Mouse (Mus musculus) liver, embryonic 12.5 days (tissue): ENCODE measurements around the gene Nim1k. TPM values are rescaled to one million over a fixed set of nuclear protein-coding genes. Genes with fewer than 3 reads are reported as not detected.
A peak's percentile ranks its signal among the peaks of the same experiment; 100 is the strongest.
"Not testable (repeated sequence)": the region's sequence is repeated elsewhere in the genome, so short reads cannot be mapped to it uniquely, and the experiment has no call there.

Source experiments
- ATAC-seq: fragments of 200-750 bp; cut with Nextera tagmentation; 2 replicates; pipeline ENCODE4 v1.8.0; 2017; ENCODE audit warnings: moderate number of reproducible peaks, mild to moderate bottlenecking, moderate library complexity
- H3K27ac ChIP-seq: fragments of 300-500 bp; sonication (generic); 2 replicates; pipeline ENCODE4 v1.5.1; 2016; ENCODE audit warnings: mild to moderate bottlenecking
- H3K27me3 ChIP-seq: fragments of 300-500 bp; sonication (generic); replicated peaks from 2 replicates; pipeline ENCODE4 v1.6.1; 2016; ENCODE audit warnings: mild to moderate bottlenecking, moderate library complexity
- H3K36me3 ChIP-seq: fragments of 300-500 bp; sonication (generic); 2 replicates; pipeline ENCODE4 v1.6.1; 2016; ENCODE audit warnings: mild to moderate bottlenecking, moderate library complexity
- H3K4me1 ChIP-seq: fragments of 300-500 bp; sonication (generic); 2 replicates; pipeline ENCODE4 v1.6.1; 2016
- H3K4me2 ChIP-seq: fragments of 300-500 bp; sonication (generic); 2 replicates; pipeline ENCODE4 v1.6.1; 2016; ENCODE audit warnings: mild to moderate bottlenecking, moderate library complexity
- H3K4me3 ChIP-seq: fragments of 300-500 bp; sonication (generic); 2 replicates; pipeline ENCODE4 v1.5.1; 2016; ENCODE audit warnings: mild to moderate bottlenecking, moderate library complexity
- H3K9ac ChIP-seq: fragments of 300-500 bp; sonication (generic); 2 replicates; pipeline ENCODE4 v1.6.1; 2016; ENCODE audit warnings: mild to moderate bottlenecking, moderate library complexity
- H3K9me3 ChIP-seq: fragments of 300-500 bp; sonication (generic); replicated peaks from 2 replicates; pipeline ENCODE4 v1.6.1; 2016; ENCODE audit warnings: mild to moderate bottlenecking, moderate library complexity
- WGBS: fragments of 180-500 bp; shearing (Covaris S2); methylation state at CpG from one replicate; pipeline ENCODE4 v1.1.7; 2016; ENCODE audit not compliant: insufficient replicate concordance; 5-methylcytosine and 5-hydroxymethylcytosine counted together
- polyA plus RNA-seq: library from polyadenylated mRNA; unstranded; fragments of >200 nt; fragmentation: Nextera tagmentation; extraction: Ambion mirVana; gene quantifications from 2 replicates; pipeline ENCODE4 v1.2.1, GENCODE M21; 2016

Gene Nim1k
- polyA plus RNA-seq, 1 experiment from 2014 or later, result 0.23 TPM

DNA sequence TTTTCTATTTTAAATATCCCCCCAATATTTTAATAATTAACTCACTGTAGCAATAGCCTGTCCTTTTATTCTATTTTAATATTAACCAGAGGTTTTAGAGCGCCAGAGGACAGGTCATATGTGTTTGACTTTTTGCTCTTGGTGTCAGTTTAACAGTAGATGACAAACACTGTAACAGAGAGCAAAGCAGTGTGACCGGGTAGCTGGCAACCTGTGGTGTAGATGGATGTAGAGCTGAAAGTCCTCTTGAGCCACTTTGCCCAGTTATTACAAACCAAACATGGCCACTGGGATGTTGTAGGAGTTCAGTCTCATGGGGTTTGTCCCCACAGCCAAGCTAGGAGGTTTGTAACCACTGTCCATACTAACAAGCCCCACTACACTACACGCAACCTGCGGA is 57.2 kb downstream of the Nim1k start:
- H3K4me1 ChIP-seq, result peaks cover 14% of the 10 kb centered on the region
- H3K27me3 ChIP-seq, result no peaks in the 10 kb centered on the region
- no peak overlapping the region for H3K4me2 ChIP-seq
- H3K9me3 ChIP-seq, result no peaks in the 10 kb centered on the region
- 84% methylated on average over 4 of the region's 4 CpGs for WGBS
- peaks cover 40% of the 10 kb centered on the region for H3K36me3 ChIP-seq
- H3K9ac ChIP-seq, result no peak overlapping the region
- no peak overlapping the region for H3K4me3 ChIP-seq
- ATAC-seq, result no peak
- no peak overlapping the region for H3K27ac ChIP-seq

- Histone ChIP-seq H3K9ac (no peak overlapping the region), H3K4me1 (peaks cover 26% of the 10 kb centered on the region), H3K4me2 (no peak overlapping the region), H3K27me3 (no peaks in the 10 kb centered on the region), H3K36me3 (peaks cover 23% of the 10 kb centered on the region), H3K9me3 (no peaks in the 10 kb centered on the region), H3K27ac (no peak overlapping the region), H3K4me3 (no peak overlapping the region)
- no peak for ATAC-seq
- WGBS, result 56% methylated on average over 1 of the region's 1 CpGs
Measured at GRCm38 (mm10) chr13:119696496-119696895, 59.2 kb downstream of the Nim1k start.

GRCm38 (mm10) chr13:119695676-119696075 is 60.0 kb downstream of the Nim1k start:
- Histone ChIP-seq H3K9me3 (no peaks in the 10 kb centered on the region), H3K4me1 (peaks cover 35% of the 10 kb centered on the region), H3K27ac (no peak overlapping the region), H3K27me3 (no peaks in the 10 kb centered on the region), H3K9ac (no peak overlapping the region), H3K4me2 (no peak overlapping the region), H3K36me3 (peaks cover 16% of the 10 kb centered on the region), H3K4me3 (no peak overlapping the region)
- 71% methylated on average over 4 of the region's 4 CpGs for WGBS
- ATAC-seq, result no peak

DNA sequence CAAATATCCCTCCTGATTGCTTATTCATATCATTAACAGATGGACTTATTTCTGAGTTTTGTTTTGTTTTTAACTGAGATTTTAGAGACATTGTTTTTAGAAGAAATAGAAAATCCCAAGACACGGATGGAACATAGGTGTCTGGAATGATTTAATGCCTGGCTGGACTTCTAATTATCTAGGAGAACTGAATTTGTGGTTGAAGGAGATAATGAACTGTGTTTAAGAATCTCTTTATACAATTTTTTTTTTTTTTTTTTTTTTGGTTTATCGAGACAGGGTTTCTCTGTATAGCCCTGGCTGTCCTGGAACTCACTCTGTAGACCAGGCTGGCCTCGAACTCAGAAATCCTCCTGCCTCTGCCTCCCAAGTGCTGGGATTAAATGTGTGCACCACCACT is 63.7 kb downstream of the Nim1k start:
- not testable (repeated sequence) for H3K27me3 ChIP-seq, H3K36me3 ChIP-seq, H3K27ac ChIP-seq, ATAC-seq, H3K9me3 ChIP-seq
- WGBS, result 75% methylated on average over 3 of the region's 3 CpGs
- peak overlapping the region; percentile 77 for H3K4me2 ChIP-seq
- peak overlapping the region; percentile 90; the same call in 1 of the 2 replicates for H3K9ac ChIP-seq
- H3K4me1 ChIP-seq, result peaks cover 40% of the 10 kb centered on the region
- peak overlapping the region; percentile 94 for H3K4me3 ChIP-seq

GRCm38 (mm10) chr13:119690876-119691620 is 64.6 kb downstream of the Nim1k start:
- peak overlapping the region; percentile 94 for H3K4me3 ChIP-seq
- peak overlapping the region; percentile 90 for H3K9ac ChIP-seq
- no peaks in the 10 kb centered on the region for H3K36me3 ChIP-seq
- ATAC-seq, result no peak
- peak overlapping the region; percentile 77 for H3K4me2 ChIP-seq
- H3K27ac ChIP-seq, result peak overlapping the region; percentile 87
- H3K27me3 ChIP-seq, result no peaks in the 10 kb centered on the region
- WGBS, result 9% methylated on average over 7 of the region's 7 CpGs
- no peaks in the 10 kb centered on the region for H3K9me3 ChIP-seq
- H3K4me1 ChIP-seq, result peaks cover 40% of the 10 kb centered on the region

DNA sequence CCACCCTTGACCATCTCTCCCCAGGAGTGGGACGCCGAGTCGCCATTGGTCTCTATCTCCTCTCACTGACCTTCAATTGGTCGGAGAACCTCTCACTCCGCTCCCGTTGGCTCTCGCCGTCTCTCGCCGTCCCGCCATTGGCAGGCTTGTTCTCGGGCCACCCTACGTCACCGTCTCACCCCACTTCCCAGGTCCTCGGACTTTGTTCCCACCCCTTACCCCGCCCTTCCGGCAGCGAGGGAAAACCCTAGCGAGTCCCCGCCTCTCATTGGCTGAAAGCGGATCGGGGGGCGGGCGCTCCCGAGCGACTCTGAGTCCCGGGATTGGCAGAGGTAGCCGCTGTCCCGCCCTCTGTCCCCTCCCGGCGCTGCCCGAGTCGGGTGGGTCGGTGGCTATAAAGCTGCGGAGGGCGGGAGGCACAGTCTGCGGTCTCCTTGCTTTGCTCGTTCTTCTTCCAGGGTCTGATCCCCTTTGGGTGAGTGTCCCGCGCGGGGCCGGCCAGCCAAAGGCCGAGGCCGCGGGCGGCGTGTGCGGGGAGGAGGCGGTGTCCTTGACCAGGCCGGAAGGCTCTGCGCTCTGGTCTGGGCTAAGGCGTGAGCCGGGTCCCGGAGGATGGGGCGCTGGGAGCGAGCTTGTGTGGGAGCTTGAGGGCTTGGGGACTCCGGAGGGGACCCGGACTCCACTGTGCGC is 65.5 kb downstream of the Nim1k start, which contains the start of gene Hmgcs1:
Hmgcs1 (plus strand) TSS at position 341 of the 690 bp plus-strand sequence.
- Histone ChIP-seq H3K27me3 (no peaks in the 10 kb centered on the region), H3K36me3 (no peaks in the 10 kb centered on the region), H3K4me3 (peak within 1 kb of the TSS; percentile 94), H3K27ac (peak within 1 kb of the TSS; percentile 87), H3K9ac (peak within 1 kb of the TSS; percentile 90), H3K4me2 (peak within 1 kb of the TSS; percentile 77), H3K9me3 (no peaks in the 10 kb centered on the region), H3K4me1 (peaks cover 36% of the 10 kb centered on the region)
- ATAC-seq, result peak; percentile 99
- WGBS, result under 1% methylated on average over 59 of the region's 59 CpGs

DNA sequence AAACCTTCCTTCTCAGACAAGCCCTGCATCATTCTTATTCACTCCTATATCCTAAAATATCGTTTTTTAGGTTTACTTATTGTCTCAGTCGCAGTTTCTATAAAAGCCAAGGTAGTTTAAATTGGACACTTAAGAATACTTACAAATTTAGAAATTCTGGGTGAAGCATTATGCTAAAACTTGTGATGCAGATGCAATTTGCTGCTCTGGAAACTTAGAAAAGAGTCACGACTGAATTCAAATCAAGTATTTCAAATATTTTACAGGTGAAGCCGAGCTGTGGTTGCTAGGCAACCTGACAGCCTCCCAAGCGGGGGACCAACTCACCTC is 66.0 kb downstream of the Nim1k start:
- no peaks in the 10 kb centered on the region for H3K9me3 ChIP-seq
- peak overlapping the region; percentile 67 for H3K27ac ChIP-seq
- peak overlapping the region; percentile 94 for H3K4me3 ChIP-seq
- ATAC-seq, result no peak
- 9% methylated on average over 5 of the region's 5 CpGs for WGBS
- peaks cover 36% of the 10 kb centered on the region for H3K4me1 ChIP-seq
- peak overlapping the region; percentile 77 for H3K4me2 ChIP-seq
- no peaks in the 10 kb centered on the region for H3K36me3 ChIP-seq
- no peaks in the 10 kb centered on the region for H3K27me3 ChIP-seq
- H3K9ac ChIP-seq, result no peak overlapping the region

- no peak overlapping the region for H3K4me3 ChIP-seq
- H3K4me2 ChIP-seq, result no peak overlapping the region
- peaks cover 5% of the 10 kb centered on the region; the same call in 1 of the 2 replicates for H3K4me1 ChIP-seq
- no peaks in the 10 kb centered on the region for H3K36me3 ChIP-seq
- no peak overlapping the region for H3K27ac ChIP-seq
- H3K9ac ChIP-seq, result no peak overlapping the region
- no peaks in the 10 kb centered on the region for H3K9me3 ChIP-seq
- no peaks in the 10 kb centered on the region for H3K27me3 ChIP-seq
- 75% methylated on average over 11 of the region's 11 CpGs for WGBS
- no peak for ATAC-seq
Measured at GRCm38 (mm10) chr13:119684416-119685177, 71.1 kb downstream of the Nim1k start.

DNA sequence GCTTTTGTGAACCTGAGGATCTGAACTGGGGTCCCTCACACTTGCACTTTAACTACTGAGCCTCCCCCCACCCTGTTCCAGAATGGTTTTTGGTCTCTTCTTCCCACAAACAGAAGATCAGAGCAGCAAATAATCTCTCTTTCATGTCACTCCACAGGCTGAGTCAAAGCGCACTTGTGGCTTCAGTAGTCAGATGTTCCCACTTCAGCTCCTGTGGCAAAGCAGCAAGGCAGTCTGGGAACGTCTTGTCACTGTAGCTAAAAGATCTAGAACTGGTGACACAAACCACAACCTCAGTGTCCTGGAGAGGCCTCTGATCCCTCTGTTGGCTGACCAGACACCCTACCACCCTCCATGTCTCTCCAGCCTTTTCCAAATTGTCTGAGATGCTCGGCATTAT is 74.5 kb downstream of the Nim1k start:
- no peak overlapping the region for H3K27ac ChIP-seq
- H3K9ac ChIP-seq, result no peak overlapping the region
- no peak for ATAC-seq
- no peaks in the 10 kb centered on the region for H3K36me3 ChIP-seq
- H3K4me1 ChIP-seq, result no peaks in the 10 kb centered on the region
- H3K4me3 ChIP-seq, result no peak overlapping the region
- no peak overlapping the region for H3K4me2 ChIP-seq
- no peaks in the 10 kb centered on the region for H3K27me3 ChIP-seq
- WGBS, result 60% methylated on average over 3 of the region's 3 CpGs
- H3K9me3 ChIP-seq, result no peaks in the 10 kb centered on the region

DNA sequence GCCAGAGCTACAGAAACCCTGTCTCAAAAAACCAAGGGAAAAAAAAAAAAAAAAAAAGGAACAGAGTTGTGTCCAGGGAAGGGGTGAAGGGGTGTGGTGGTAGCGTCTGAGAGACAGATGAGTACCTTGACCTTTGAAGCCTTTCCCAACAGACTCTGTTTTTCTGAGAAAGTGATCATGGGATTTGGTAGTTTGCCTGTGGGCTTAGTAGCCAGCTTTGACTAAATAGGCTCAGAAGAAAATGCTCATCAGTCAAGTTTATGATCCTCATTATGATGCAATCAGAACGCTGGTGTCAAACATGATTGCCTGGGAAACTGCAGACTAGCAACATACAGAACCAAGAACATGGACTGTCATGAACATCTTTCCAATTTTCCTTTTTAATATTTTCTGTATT is 76.0 kb downstream of the Nim1k start:
- ATAC-seq, result no peak
- Histone ChIP-seq H3K27me3 (no peaks in the 10 kb centered on the region), H3K36me3 (no peaks in the 10 kb centered on the region), H3K9me3 (no peaks in the 10 kb centered on the region), H3K4me1 (no peaks in the 10 kb centered on the region), H3K4me2 (no peak overlapping the region), H3K27ac (no peak overlapping the region), H3K4me3 (no peak overlapping the region), H3K9ac (no peak overlapping the region)
- WGBS, result 62% methylated on average over 2 of the region's 2 CpGs

DNA sequence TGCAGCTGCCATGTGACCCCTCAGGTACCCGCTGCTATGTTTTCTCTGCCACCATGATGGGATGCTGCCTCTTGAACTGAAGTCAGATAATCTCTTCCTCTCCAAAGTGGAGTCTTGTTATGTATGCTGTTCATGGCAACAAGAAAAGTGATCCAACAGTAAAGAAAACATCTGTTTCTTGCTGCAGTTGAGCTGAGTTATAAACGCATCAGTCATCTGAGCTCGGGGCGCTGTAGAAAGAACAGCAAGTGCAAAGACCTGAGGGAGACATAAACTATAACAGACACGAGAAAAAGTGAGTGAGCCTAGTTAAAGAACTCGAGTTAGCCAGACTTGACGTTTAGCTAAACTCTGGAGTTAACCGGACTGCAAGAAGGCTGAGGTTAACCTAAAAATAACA is 76.9 kb downstream of the Nim1k start:
- Histone ChIP-seq H3K4me2 (no peak overlapping the region), H3K9ac (no peak overlapping the region), H3K36me3 (no peaks in the 10 kb centered on the region), H3K9me3 (no peaks in the 10 kb centered on the region), H3K4me1 (no peaks in the 10 kb centered on the region), H3K4me3 (no peak overlapping the region), H3K27me3 (no peaks in the 10 kb centered on the region), H3K27ac (no peak overlapping the region)
- 70% methylated on average over 8 of the region's 8 CpGs for WGBS
- ATAC-seq, result no peak

- H3K27ac ChIP-seq, H3K9ac ChIP-seq, H3K4me3 ChIP-seq, H3K9me3 ChIP-seq, H3K4me2 ChIP-seq, H3K36me3 ChIP-seq, ATAC-seq, H3K27me3 ChIP-seq, H3K4me1 ChIP-seq: not testable (repeated sequence)
- 75% methylated on average over 6 of the region's 9 CpGs for WGBS
Measured at GRCm38 (mm10) chr13:119661420-119661819, 94.3 kb downstream of the Nim1k start.
